Mouse (Mus musculus) T-helper 1 cell (primary cell): ENCODE measurements at regions not wholly inside any gene's neighbourhood (a gene's known extent, or its start where the extent isn't known, plus 50 kb on each side); places are given as distances from the start of the nearest gene placed in this dataset.

ENCODE experiments used
- in situ Hi-C: fragments of 300-600 bp; cut with MboI, MseI; formaldehyde crosslinking; loops from one replicate; pipeline ENCODE4 v1.15.1; 2025; ENCODE audit warnings: high pct_unique_total_duplicates

GRCm38 (mm10) chr9:93969691-93970284 is 568.1 kb downstream of the 1190002N15Rik start:
- in situ Hi-C loops = no loop called here

DNA sequence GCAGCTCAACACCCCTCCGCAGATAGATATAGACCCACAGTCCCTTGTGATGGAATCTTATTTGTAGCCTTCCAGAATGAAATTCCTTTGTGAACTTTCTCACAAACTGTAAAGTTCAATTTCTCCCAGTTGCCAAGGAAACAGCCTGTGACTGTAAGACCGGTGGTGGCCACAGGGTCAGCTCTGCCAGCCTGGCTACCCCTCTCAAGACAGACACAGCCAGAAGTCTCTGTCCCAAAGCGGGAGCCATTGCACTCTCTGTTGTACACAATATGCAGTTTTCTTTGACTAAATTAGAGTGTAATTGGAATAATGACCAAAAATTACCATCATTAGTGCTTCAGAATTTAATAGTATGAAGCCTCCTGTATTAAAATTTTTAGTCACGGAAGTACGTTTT is 568.8 kb downstream of the 1190002N15Rik start:
- in situ Hi-C loops = no loop called here

DNA sequence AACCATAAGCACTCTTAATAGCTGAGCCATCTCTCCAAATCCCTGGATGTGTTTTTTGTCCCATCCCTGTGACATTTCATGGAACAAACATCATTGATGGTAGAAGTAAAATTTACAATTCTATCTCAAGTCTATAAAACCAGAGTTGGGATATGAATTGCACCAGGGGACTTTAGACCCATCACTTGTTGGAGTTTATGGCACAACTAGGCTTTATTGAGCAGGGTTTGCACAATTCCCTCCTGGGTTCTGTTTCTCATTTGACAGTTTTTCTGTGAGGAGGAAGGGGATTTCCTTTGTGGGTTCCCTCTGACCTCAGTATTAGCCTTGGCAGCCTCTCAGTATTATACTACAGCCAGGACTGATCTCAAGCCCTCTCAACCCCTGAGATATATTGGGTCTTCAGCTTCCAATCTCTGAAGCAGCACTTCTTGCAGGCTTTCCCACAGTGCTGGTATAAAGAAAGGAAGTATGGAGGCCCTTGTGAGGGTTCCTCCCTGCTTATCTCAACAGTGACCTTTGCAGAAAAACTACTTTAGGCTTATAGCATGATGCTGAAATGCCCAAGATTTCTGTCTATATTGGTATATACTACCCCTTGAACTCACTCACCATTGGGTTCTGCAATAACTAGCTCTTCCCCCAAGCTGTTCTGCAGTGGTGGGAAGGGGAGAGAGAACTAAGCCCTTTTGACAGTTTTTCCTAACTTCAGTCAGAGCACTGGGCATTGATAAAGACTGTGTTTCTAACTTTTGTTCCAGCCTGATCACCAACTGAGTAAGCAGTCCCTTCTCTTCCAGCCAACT is 582.4 kb downstream of the 1190002N15Rik start:
- in situ Hi-C loops = no loop called here

DNA sequence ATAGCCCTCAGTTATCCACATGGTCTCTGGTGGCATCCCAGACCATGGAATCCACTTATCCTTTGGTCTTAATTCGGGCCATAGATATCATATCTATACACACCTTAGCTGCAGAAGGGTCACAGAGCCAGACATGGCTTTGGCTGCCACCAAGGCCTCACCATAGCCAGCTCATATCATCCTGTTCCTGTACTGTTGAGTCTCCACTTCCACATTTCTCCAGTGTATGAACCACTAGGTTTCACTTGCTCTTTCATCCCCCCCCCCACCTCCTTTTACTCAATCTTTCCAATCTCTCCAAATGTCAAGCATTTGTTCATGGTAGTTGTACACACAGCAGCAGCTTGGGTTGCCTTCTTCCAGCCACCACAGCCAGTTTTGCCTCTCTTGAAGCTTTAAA is 589.2 kb downstream of the 1190002N15Rik start:
- in situ Hi-C loops = no loop called here

DNA sequence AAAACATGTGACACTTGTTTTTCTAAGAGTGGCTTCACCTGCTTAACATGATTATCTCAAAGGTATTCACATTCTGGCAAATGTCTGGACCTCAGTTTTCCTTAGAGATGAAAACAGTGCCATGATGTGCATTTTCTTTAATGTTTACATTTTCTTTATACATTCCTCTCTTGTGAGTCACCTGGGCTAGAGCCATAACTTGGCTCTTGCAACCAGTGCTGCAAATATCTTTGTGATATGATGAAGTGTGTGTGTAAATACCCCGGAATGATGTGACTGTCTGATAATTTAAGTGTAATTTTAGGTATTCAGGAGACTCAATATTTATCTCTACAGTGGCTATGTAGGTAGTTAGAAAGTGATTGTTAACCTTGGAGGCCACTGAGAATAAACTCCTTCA is 590.8 kb downstream of the 1190002N15Rik start:
- in situ Hi-C loops = no loop called here

DNA sequence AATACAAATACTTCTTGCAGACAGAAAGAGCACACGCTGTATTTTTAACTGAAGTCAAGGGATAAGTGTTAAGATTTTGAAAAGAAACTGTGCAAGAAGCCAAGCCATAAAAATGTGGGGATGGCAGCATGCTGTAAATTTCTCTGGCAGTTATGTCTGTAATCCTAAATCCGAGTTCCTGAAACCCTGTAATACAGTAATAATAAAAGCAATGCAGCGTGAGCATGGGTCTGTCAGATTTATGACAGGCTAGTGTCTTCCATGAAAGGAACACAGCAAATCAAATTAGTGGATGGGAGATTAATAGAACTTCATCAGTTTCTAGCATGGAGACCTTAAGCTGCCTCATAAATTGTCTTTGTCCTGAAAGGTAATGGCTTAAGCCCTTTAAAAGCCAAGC is 597.7 kb downstream of the 1190002N15Rik start:
- in situ Hi-C loops = no loop called here

- in situ Hi-C loops = no loop called here
These were observed 607.2 kb downstream of the 1190002N15Rik start for GRCm38 (mm10) chr9:93930684-93931083.

- in situ Hi-C loops = no loop called here
These were observed 648.6 kb downstream of the 1190002N15Rik start for GRCm38 (mm10) chr9:93889256-93889655.

GRCm38 (mm10) chr9:93880112-93880511 is 657.8 kb downstream of the 1190002N15Rik start:
- in situ Hi-C loops = no loop called here

GRCm38 (mm10) chr9:93879572-93879971 is 658.3 kb downstream of the 1190002N15Rik start:
- in situ Hi-C loops = no loop called here

GRCm38 (mm10) chr9:93870778-93871177 is 667.1 kb downstream of the 1190002N15Rik start:
- in situ Hi-C loops = no loop called here

- in situ Hi-C loops = no loop called here
These were observed 679.9 kb downstream of the 1190002N15Rik start for GRCm38 (mm10) chr9:93857937-93858336.

DNA sequence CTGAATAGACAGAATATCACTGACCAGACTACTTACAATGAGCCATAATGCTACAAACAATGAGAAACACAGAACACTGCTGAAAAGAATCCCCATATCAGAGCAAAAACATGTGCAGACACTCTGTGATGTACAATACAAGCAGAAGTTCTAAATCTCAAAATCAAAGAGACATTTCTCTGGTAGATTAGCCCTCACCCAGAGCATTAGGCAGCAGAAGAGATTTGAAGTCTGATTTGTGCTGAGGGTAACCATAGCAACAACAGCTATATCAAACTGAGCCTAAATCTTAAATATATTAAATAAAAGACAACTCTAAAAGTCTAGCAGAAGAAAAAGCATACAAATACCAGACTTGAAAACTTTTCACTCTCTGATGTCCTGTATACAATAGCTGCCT is 691.5 kb downstream of the 1190002N15Rik start:
- in situ Hi-C loops = no loop called here

DNA sequence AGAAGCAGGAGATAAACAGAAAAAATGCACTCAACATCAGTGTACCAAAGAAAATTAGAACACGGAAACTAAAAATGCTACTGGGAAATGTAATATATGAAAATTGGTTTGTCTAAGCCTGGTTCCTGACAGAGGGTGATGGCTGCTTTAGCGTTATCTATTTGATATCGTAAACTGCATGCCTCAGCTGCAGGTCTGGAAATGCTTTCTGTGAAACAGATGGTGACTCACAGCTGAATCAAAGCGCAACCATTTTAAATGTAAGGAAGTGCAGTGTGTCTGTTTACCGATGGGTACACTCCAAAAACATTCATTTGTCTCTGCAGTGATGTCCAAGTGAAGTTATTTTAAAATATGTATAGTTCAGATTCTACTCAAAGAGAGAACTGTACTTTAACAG is 694.0 kb downstream of the 1190002N15Rik start:
- in situ Hi-C loops = no loop called here
